Mouse (Mus musculus) small intestine, adult 2 months (tissue): ENCODE results near the gene Pcyox1. TPM values are rescaled to one million over a fixed set of nuclear protein-coding genes. Genes with fewer than 3 reads are reported as not detected.

Source experiments
- H3K27ac ChIP-seq: fragments of 200-500 bp; 2 replicates; pipeline ENCODE4 v1.5.1; 2012; ENCODE audit warnings: low read depth, low read length, control low read depth, inconsistent platforms; ENCODE audit not compliant: insufficient read depth
- H3K27me3 ChIP-seq: fragments of 200-500 bp; 2 replicates; pipeline ENCODE4 v1.6.1; 2012; ENCODE audit warnings: mild to moderate bottlenecking, moderate library complexity, low read length, inconsistent platforms; ENCODE audit not compliant: control insufficient read depth, insufficient read depth
- H3K36me3 ChIP-seq: fragments of 200-500 bp; 2 replicates; pipeline ENCODE4 v1.6.1; 2012; ENCODE audit warnings: mild to moderate bottlenecking, low read length, control low read depth, inconsistent platforms; ENCODE audit not compliant: control insufficient read depth, insufficient read depth
- H3K4me1 ChIP-seq: fragments of 200-500 bp; 2 replicates; pipeline ENCODE4 v1.6.1; 2012; ENCODE audit warnings: low read length, inconsistent platforms, mixed read lengths; ENCODE audit not compliant: control insufficient read depth, insufficient read depth, insufficient read length
- H3K4me3 ChIP-seq: fragments of 200-500 bp; 2 replicates; pipeline ENCODE4 v1.5.1; 2012; ENCODE audit warnings: low read depth, mild to moderate bottlenecking, control low read depth, inconsistent platforms, low read length, moderate library complexity
- CTCF ChIP-seq: fragments of 200-500 bp; IDR thresholded peaks from 2 replicates; pipeline ENCODE4 v1.5.1; 2012; ENCODE audit warnings: low read depth, mild to moderate bottlenecking, control low read depth, inconsistent platforms, low read length, moderate library complexity, mixed read lengths; ENCODE audit not compliant: insufficient replicate concordance, insufficient read length; ENCODE audit errors: extremely low read depth
- POLR2A ChIP-seq: fragments of 200-500 bp; IDR thresholded peaks from 2 replicates; pipeline ENCODE4 v1.6.1; 2012; ENCODE audit warnings: low read depth, mild to moderate bottlenecking, control low read depth, inconsistent platforms, low read length, moderate library complexity
- WGBS: fragments of 180-500 bp; shearing (Covaris S2); methylation state at CpG from one replicate; pipeline ENCODE4 v1.1.7; 2018; 5-methylcytosine and 5-hydroxymethylcytosine counted together
- polyA plus RNA-seq: library from polyadenylated mRNA; depleted of rRNA; stranded (reverse); fragments of >200 nt; gene quantifications from 2 replicates; pipeline ENCODE4 v1.2.3, GENCODE M21; 2012

The Pcyox1 gene
- polyA plus RNA-seq, 1 experiment, result 10.0 TPM

GRCm38 (mm10) chr6:86404100-86404861 is 7.3 kb upstream of the Pcyox1 start, which contains the start of gene Tia1:
Tia1 (plus strand) TSS chr6:86404219.
- H3K4me3 ChIP-seq, result peak within 1 kb of the TSS; percentile 91
- H3K4me1 ChIP-seq, result no peaks in the 10 kb centered on the region; the same call in none of the 2 replicates
- no peaks in the 10 kb centered on the region for H3K27me3 ChIP-seq
- TF ChIP-seq CTCF (no peak), POLR2A (peak; percentile 46)
- H3K27ac ChIP-seq, result peak within 1 kb of the TSS; percentile 98
- peaks cover 2% of the 10 kb centered on the region; the same call in 1 of the 2 replicates for H3K36me3 ChIP-seq
- WGBS, result under 1% methylated on average over 62 of the region's 62 CpGs

GRCm38 (mm10) chr6:86403728-86404099 is 6.8 kb upstream of the Pcyox1 start:
- Histone ChIP-seq H3K36me3 (peaks cover 2% of the 10 kb centered on the region; the same call in 1 of the 2 replicates), H3K4me1 (no peaks in the 10 kb centered on the region; the same call in none of the 2 replicates), H3K27ac (no peak overlapping the region), H3K4me3 (peak overlapping the region; percentile 91), H3K27me3 (no peaks in the 10 kb centered on the region)
- under 1% methylated on average over 15 of the region's 15 CpGs for WGBS
- TF ChIP-seq POLR2A (no peak), CTCF (no peak)

GRCm38 (mm10) chr6:86402681-86403607 is 6.0 kb upstream of the Pcyox1 start:
- Histone ChIP-seq H3K4me3 (no peak overlapping the region), H3K27me3 (no peaks in the 10 kb centered on the region), H3K27ac (no peak overlapping the region), H3K36me3 (peaks cover 2% of the 10 kb centered on the region; the same call in 1 of the 2 replicates), H3K4me1 (no peaks in the 10 kb centered on the region; the same call in none of the 2 replicates)
- 45% methylated on average over 12 of the region's 12 CpGs for WGBS
- TF ChIP-seq POLR2A, result no peak
- TF ChIP-seq CTCF, result no peak

GRCm38 (mm10) chr6:86400972-86401371 is 4.0 kb upstream of the Pcyox1 start:
- Histone ChIP-seq H3K4me1 (peaks cover 5% of the 10 kb centered on the region), H3K27me3 (no peaks in the 10 kb centered on the region), H3K4me3 (peak overlapping the region; percentile 36; the same call in 1 of the 2 replicates), H3K36me3 (no peaks in the 10 kb centered on the region), H3K27ac (no peak overlapping the region)
- no peak for TF ChIP-seq POLR2A
- TF ChIP-seq CTCF, result peak; percentile 79; the same call in 1 of the 2 replicates
- 2% methylated on average over 9 of the region's 9 CpGs for WGBS

GRCm38 (mm10) chr6:86399995-86400394 is 3.0 kb upstream of the Pcyox1 start:
- no peak overlapping the region for H3K4me3 ChIP-seq
- no peaks in the 10 kb centered on the region for H3K36me3 ChIP-seq
- no peak for TF ChIP-seq CTCF
- no peak for TF ChIP-seq POLR2A
- no peak overlapping the region for H3K27ac ChIP-seq
- H3K4me1 ChIP-seq, result peaks cover 7% of the 10 kb centered on the region; the same call in 1 of the 2 replicates
- 29% methylated on average over 2 of the region's 2 CpGs for WGBS
- no peaks in the 10 kb centered on the region for H3K27me3 ChIP-seq

- H3K27me3 ChIP-seq, result no peaks in the 10 kb centered on the region
- no peak overlapping the region for H3K4me3 ChIP-seq
- no peak overlapping the region for H3K27ac ChIP-seq
- 85% methylated on average over 2 of the region's 2 CpGs for WGBS
- H3K4me1 ChIP-seq, result peaks cover 7% of the 10 kb centered on the region; the same call in 1 of the 2 replicates
- 0 out of 2 replicates have a peak, but pooled peaks cover 2% of the 10 kb centered on the region for H3K36me3 ChIP-seq
- TF ChIP-seq POLR2A, result no peak
These were observed 2.0 kb upstream of the Pcyox1 start for GRCm38 (mm10) chr6:86398986-86399385.
